Mouse (Mus musculus): ENCODE measurements around the gene Vmp1.

Vmp1 gene

DNA sequence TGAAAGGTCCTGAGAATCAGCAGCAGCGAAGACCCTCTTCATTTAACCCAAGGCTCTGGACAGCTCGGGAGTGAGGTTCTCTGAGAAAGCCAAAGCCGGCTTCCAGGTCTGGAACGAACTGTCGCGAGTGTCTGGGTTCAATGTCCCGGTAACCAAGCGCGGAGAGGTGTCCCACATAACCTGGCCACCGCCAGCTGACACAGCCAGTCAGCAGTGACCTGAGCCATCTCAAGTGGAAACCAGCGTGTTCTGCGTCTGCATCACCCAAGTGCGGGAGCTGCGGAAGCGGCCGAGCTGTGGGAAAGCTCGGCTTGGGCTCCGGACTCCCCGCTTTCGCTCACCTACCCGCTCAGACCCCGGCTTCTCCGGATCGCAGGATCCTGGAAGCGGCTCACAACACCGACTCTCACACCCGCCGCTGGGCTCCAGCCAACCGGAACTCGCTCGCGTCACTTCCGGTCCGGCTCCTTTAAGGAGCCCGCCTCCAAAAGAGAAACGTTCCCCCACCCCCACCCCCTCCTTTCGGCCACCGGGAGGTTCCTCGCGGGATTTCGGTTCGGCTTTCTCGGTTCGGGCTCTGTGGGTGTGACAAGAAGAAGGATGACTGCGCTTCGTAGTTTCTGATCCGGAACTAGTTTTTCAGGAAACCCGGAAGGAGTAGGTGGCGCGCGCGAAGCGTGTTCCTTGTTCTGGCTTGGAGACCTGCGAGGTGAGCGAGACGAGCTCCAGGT, at the start of gene Vmp1, which contains the start of gene Ptrh2:
Gene Vmp1, minus strand, starts transcription at position 442 of the 731 bp plus-strand sequence.
Gene Ptrh2, plus strand, starts transcription at position 591 of the 731 bp plus-strand sequence.
- ATAC-seq (ENCODE audit: low TSS enrichment) = peak; percentile 90

DNA sequence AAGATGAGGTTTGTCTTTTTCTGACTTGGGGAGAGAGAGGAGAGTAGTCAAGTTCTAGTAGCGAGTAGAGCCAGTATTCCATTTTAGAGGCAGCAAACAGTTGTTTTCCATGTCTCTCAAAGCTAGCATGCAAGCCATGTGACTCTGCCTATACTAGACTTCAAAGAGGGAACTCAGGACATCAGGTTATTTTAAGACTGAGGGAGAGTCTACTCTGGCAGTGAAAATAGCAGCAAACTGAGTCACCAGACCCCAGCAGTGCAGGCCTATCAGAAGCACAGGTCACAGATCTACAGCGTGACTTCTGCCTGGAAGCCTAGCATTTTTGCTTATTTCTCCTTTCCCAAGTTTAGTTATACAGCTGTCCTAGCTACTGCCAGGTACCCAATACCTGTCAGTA, 47.8 kb upstream of the Vmp1 start:
- peak; percentile 73; the same call in 1 of the 2 replicates for ATAC-seq (ENCODE audit: low TSS enrichment)

DNA sequence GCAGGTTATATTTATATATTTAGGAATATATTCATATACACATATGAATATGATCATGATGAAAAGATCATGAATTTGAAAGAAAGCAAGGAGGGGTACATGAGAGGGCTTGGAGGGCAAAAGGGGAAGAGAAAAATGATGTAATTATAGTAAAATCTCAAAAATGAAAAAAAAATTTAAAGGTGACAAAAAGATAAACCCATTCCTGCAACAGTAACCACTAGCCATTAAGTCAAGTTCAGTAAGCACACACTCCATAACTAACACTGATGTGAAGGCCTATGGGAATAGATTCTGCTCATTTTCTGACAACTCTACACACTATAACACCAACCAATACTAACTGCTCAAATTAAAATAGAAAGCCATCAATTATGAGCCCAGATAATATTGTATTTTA, 42.0 kb upstream of the Vmp1 start:
- ATAC-seq (ENCODE audit: low TSS enrichment) = no peak

DNA sequence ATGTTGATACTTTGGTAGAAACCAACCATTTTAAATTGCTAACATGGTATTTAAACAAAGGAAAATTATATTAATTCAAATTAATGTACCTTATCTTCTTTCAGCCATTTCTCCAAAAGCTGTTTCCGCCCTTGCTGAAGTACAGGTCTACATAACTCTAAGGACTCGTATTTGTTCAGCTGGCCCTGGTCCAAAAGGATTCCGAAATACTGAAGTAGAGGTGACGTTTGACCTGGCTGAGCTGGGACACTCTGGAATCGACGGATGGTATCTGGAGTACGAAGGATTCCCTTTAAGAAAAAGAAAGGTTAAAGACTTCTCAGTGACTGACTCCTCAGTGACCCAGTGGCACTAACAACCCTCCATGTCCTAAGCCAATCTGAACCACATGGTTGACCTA, 41.3 kb upstream of the Vmp1 start:
- no peak for ATAC-seq (ENCODE audit: low TSS enrichment)

DNA sequence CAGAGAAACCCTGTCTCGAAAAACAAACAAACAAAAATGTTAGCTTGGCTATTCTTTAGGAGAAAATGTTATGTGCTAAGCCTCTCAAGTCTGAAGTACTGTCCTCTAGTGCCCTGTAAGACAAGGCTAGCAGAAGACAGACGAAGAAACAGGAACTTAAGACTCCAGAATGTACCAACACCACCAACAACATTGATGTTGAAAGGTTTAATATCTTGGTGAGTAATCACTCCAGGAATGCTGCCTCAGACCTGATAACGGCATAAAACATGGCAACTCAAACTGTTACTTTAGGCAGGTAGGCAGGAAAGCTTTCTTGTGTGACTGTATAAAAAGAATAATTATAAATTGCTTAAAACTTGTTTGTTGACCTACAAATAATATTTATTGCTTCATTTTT, 40.4 kb upstream of the Vmp1 start:
- no peak for ATAC-seq (ENCODE audit: low TSS enrichment)

DNA sequence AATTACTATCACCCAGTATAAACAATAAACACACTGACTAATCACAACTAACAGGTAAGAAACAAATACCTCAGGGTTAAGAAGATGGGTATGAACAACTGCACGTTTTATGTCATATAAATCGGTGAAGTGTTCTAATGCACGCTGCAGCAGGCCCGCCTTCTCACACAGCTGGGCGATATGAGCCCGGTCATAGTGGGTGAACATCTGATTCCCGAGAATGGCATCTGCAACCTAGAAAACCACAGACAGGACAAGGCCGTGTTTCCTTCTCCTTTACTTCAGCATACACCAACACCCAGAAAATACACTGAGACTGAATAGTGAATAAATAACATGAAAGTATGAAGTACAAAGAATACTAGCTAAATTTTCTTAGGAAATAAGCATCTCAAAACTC, 35.8 kb upstream of the Vmp1 start:
- no peak for ATAC-seq (ENCODE audit: low TSS enrichment)

DNA sequence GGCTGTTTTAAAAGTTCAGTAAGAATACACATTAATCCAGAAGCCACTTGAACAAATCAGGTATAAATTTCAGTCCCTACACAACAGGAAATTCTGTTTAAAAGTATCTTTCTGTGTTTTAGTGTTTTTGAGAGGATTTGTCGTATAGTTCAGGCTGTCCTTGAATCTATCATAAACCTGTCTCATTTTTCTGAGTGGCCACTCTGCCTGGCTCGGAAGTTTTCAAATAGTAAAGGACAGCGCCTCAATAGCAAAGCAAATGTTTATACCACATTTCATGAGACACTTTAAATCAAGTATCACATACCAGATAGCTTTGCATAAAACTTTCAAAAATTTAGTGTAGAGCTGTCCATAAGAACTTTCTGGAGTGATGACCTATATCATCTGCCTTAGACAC, 34.7 kb upstream of the Vmp1 start:
- no peak for ATAC-seq (ENCODE audit: low TSS enrichment)

DNA sequence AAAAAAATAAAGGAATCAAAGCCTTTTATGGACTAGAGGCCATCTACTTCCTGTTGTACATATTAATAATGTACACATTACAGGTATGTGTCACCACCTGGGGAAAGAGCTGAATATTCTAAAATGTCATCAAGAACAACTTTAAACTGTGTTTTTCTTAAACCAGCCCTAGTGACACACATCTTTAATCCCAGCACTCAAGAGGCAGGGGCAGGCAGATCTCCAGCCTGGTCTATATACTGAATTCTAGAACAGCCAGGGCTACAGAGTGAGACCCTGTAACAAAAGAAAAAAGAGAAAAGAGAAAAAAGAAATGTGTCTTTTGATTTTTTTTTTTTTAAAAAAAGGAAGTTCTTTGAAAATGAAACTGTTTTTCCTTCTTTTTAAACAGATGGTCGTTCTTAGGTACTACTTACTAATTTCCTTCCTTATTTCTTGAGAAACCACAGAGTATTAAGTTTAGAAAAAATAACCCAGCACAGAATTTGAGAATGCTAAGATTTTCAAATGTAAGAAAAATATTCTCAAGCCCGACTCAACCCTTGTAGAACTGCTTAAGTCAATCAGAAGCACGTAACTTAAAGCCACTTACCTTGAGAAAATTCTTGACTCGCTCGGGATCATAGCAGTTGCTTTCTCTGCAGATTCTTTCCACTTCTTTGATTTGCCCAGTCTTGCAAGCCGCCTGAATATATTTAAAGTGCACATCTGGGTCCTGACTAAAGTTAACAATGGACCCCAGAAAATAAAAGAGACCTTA, 33.9 kb upstream of the Vmp1 start:
- no peak for ATAC-seq (ENCODE audit: low TSS enrichment)

DNA sequence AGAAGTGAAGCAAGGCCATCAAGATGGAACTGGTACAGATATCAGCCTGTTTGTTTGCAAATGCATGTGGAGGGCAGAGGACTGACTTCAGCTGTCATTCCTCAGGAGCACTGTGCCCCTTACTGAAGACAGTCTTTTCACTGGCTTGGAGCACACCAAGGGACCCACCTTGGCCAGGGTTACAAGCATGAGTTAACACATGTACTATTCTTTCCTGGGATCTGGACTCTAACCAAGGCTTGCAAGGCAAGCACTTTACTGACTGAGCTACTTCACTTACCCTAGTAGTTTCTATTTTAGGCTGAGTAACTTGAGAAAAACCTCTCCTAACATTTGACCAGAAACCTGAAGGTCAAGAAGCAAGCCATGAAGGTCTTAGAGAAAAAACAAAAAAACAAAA, 31.0 kb upstream of the Vmp1 start:
- no peak for ATAC-seq (ENCODE audit: low TSS enrichment)

DNA sequence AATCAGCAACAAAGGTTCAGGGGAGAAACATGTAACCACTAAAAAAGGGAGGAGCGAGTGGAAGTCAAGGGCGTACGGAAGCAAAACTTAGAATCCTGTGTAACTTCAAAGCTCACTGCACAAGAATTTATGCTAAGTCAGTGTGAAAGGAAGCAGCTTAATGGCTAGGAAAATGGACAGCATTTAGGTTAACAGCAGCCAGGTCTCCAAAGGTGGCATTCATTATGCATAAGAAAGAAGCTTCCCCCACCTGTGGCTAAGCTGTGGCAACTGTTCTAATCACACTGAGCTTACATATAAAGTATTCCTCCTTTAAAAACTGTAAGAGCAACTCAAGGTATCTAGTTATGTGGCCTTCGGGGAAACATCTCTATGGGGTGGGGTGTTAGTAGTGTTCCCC, 17.5 kb upstream of the Vmp1 start:
- no peak for ATAC-seq (ENCODE audit: low TSS enrichment)

DNA sequence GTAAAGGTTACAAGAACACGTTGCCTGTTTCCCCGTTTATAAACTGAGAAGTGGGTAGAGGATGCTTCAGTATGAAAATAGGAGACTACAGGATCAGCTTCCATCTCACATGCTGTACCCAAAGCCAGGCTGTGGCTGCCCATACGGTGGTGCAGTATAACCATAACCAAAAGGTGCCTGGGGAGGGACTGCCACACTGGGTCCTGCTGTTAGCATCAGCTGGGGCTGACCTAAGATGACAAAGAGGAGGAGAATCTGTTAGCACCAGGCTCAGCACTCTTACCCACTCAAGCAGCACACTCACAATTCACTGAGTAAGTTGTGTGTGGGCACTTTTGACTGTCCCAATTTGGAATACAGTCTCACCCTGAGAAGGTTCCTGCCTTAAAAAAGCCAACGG, 11.8 kb upstream of the Vmp1 start:
- ATAC-seq (ENCODE audit: low TSS enrichment) = no peak

DNA sequence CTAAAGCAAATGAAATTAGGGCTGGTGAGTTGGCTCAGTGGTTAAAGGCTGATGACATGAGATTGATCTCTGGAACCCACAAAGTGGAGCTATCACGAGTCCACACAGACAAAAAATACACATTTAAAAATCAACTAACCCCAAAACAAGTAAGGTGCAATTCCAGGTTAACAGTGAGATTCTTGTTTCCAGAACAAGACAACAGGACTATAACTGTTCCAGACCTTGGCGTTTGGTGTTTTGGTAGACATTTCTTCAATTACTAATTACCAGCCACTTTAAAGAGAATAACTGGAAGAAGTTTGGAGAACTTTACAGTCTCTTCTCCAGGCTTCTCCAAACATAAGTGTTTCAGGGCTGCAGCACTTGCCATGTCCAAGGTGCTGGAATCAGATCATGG, 8.9 kb upstream of the Vmp1 start:
- no peak for ATAC-seq (ENCODE audit: low TSS enrichment)

DNA sequence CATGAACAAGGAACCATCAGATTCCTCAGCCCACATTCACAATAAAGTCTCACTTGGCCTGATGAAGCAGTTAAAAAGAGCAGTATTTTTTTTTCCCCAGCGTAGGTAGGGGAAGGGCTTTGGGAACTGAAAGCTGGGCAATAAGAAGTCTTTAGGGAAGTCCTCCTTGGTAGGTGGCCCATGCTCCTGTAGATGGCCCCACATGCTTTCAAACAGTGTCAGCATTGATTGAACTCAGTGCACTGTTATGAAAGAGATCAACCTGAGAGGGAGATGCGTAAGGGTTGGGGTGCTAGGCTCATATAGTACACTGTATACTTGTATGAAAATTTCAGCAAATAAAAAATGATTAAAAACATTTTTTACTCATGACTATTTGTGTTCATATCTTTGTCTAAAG, 8.3 kb upstream of the Vmp1 start:
- no peak for ATAC-seq (ENCODE audit: low TSS enrichment)

DNA sequence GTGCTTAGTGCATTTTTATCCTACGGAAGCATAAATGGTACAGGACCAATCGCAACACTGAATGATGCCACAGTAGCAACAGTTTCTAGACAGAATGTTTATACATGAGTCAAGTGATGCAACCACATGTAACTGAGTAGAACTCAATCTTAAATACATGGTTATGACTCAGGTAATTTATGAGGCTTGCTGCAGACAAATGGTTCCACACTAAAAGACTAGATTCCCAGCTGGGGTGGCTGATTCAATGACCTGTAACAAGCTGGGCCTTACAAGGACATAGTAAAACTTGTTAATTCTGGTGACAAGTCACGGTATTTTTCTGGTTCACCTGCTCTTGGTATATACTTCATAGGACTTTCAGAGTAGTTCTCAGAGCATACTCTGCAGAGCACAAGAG, 7.8 kb upstream of the Vmp1 start:
- ATAC-seq (ENCODE audit: low TSS enrichment) = no peak

DNA sequence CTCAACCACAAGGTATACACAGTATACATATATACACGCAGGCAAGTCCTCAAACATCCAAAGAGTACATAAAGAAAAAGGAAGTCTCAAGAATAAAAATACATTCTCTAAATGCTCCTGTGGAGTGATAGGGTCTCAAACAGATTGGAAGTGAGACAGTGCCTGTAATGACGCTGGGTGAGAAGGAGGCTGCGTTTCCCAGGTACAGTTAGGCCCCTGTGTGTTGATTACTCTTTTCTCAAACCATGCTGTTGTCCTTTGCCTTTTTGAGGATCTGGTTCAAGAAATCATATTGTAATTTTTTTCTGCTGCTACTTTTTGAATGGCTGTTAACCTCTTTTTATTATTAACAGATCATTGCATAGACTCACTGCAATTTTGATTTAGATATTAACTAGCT, 6.7 kb upstream of the Vmp1 start:
- ATAC-seq (ENCODE audit: low TSS enrichment) = no peak

DNA sequence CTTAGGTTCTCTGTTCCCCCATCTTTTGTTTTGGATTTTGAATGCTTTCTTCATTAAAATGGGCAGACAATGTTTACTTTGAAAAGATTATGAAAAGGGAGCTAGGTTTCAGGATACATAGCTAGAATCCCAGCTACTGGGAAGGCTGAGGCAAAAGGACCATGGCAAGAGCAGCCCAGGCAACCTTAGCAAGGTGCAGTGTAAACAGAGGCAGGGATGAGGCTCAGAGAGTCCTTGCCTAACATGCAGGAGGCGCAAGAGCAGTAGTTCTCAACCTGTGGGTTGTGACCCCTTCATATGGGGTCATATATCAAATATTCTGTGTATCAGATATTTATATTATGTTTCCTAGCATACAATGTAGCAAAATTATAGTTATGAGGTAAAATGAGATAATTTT, 1.7 kb upstream of the Vmp1 start:
- ATAC-seq (ENCODE audit: low TSS enrichment) = no peak

DNA sequence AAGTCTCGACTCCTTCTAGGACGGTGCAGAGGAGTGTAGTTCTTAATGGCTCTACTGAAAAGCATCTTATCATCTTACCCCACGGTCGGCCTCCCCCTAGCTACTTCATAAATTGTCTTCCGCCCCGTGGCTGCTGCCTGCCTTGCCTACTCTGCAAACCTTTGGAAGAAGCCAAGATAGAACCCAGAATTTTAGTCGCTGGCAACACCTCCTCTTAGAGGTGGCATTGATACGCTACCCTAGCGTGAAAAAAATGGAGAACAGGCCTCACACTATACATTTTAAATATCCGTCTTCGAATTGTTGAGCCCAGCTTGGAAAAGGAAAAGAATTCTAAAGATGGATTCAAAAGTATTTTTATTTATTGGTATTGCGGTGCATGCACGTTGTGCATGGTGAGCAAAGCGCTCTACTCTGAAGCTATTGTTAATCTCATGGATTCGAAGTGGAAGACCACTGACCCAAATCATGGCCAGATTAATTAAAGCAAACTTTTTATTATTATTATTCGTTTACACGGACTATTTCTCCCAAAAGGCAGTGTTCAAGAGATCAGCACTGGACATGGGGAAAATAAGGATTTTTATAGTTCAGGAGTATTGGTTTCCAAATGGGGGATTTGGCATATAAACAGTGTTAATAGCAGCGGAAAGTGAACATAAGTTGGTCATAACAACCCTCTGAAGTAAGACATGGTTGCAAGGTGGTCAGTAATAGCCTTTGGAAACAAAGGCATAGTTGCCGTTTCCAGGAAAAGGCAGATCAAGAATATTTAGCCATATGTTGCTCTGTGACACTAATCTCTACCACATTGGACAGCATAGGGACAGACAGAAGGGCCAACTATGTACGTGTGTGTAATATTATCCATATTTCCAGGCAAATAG, 733 bp upstream of the Vmp1 start:
- ATAC-seq (ENCODE audit: low TSS enrichment) = no peak

DNA sequence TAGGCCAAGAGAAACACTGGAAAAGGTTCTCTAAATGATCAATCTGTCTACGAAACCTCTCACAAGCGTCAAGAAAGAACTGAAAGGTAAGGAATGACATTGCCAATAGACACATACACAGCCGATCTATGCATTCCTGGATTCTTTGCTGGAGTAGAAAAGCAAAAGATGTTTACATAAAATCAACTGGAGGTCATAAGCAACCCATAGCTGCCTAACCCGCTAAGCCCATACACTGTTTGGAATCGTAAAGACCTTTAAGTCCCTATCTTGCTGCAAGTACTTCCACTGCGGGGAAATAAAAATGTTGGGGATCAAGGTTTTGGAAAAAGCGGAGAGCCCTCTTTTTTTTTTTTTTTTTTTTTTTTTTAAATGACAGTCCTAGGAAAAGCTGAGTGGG, 775 bp downstream of the Vmp1 start:
- ATAC-seq (ENCODE audit: low TSS enrichment) = no peak

DNA sequence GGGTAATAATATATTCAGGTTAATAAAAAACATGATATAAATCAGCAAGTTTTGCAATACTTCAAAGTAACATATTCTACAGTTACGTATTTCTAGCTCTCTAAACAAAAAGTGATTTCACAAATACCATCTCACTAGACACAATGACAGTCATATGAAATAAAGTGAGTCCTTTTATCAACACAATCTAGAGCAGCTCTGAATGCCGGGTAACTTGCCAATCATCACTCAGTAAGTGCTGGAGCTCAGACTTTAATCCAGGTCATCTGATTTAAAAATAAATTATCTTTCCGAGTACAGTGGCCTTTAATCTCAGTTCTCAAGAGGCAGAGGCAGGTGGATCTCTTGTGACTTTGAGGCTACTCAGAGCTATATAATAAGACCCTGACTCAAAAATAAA, 2.2 kb downstream of the Vmp1 start:
- ATAC-seq (ENCODE audit: low TSS enrichment) = no peak

DNA sequence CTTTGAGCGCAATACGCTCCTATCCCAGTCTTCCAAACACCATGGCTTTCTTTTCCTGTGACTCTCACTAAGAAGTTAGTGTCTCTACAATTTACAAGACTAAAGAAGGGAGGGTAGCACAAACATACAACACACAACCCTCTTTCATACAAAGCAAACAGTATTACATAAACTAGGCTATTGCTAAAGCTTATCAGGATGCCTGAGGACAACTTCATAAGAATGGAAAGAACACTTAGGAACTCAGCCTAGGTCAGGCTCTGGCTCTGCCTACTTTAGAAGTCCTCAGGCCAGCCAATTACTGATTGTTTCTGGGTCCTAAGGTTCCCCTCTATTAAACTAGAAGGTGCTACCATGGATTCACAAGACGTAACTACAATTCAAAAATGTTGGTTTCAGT, 2.9 kb downstream of the Vmp1 start:
- no peak for ATAC-seq (ENCODE audit: low TSS enrichment)

DNA sequence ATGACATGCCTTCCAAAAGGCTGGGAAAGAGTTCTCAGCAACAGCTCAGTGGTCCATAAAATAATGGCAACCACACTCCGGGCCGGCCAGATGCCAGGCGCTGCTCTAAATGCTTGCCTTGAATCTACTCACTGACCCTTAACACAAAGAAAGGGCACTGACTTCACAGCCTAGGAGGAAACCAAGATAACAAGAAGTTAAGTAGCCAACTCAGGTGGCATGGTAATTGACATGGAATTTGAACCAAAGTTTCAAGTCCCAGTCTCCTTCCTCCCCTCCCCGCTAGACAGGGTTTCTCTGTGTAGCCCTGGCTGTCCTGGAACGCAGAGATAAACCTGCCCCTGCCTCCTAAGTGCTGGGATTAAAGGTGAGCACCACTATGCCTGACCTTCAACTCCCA, 4.7 kb downstream of the Vmp1 start:
- ATAC-seq (ENCODE audit: low TSS enrichment) = no peak

DNA sequence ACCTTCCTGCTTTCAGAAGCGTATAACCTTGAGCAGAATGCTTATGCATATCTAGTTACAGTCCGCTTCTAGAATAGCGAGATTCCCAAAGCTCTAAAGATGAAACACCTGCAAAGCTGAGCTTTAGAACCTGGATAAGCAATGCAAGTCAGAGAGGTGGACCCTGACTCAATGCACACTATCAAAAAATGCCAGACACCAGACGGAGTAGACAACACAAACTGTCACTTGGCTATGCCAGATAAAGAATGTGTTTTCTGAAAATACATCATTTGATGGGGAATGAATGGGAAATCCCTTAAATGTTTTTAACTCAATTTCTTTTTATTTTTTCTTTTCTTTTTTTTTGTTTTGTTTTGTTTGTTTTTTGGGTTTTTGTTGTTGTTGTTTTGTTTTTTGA, 8.1 kb downstream of the Vmp1 start:
- ATAC-seq (ENCODE audit: low TSS enrichment) = no peak

DNA sequence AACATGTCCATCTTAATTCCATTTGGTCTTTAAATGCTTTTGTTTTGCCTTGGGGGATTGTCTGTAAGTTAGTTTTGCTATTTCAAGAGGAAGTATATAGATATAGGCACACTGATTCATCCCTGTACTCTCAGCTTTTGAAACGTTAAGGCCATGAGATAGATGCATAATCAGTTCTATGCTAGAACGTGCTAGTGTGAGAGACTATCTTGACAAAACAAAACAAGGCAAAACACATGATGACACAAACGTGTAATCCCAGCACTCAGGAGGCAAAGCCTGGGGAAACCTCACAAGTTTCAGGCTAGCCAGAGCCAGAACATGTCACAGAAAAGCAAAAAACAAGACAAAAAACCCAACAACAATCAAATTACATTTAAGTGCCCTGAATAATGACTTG, 10.9 kb downstream of the Vmp1 start:
- ATAC-seq (ENCODE audit: low TSS enrichment) = peak; percentile 28; the same call in 1 of the 2 replicates

All from frontal cortex, adult (tissue).